Mouse (Mus musculus): ENCODE data around the gene Hrc.

GRCm38 (mm10) chr7:45309455-45309854 lies 25.6 kb upstream of the Hrc start:
- TF ChIP-seq CTCF (IDR thresholded peaks at IDR 0.05; ENCODE audit: extremely low read depth, insufficient read depth, low read length) (peak; percentile 64), POLR2A (IDR thresholded peaks at IDR 0.05; ENCODE audit: extremely low read depth, insufficient read depth, low read length) (no peak)
